Mouse (Mus musculus) heart, embryonic 15.5 days (tissue): Measurements from ENCODE around the gene Ift43. TPM values are rescaled to one million over a fixed set of nuclear protein-coding genes. Genes with fewer than 3 reads are reported as not detected.

Experiments used
- ATAC-seq: fragments of 200-750 bp; cut with Nextera tagmentation; replicated peaks from 2 replicates; pipeline ENCODE4 v1.8.0; 2017; ENCODE audit warnings: low read depth, moderate TSS enrichment; ENCODE audit not compliant: insufficient number of reproducible peaks, insufficient read depth, low FRiP score
- H3K27ac ChIP-seq: fragments of 300-500 bp; sonication (generic); 2 replicates; pipeline ENCODE4 v1.5.1; 2015; ENCODE audit warnings: mild to moderate bottlenecking, inconsistent platforms
- H3K27me3 ChIP-seq: fragments of 300-500 bp; sonication (generic); 2 replicates; pipeline ENCODE4 v1.6.1; 2015; ENCODE audit warnings: inconsistent platforms
- H3K36me3 ChIP-seq: fragments of 300-500 bp; sonication (generic); 2 replicates; pipeline ENCODE4 v1.6.1; 2015; ENCODE audit warnings: mild to moderate bottlenecking, inconsistent platforms
- H3K4me1 ChIP-seq: fragments of 300-500 bp; sonication (generic); replicated peaks from 2 replicates; pipeline ENCODE4 v1.6.1; 2015; ENCODE audit warnings: inconsistent platforms
- H3K4me2 ChIP-seq: fragments of 300-500 bp; sonication (generic); 2 replicates; pipeline ENCODE4 v1.6.1; 2015; ENCODE audit warnings: inconsistent platforms, mild to moderate bottlenecking, moderate library complexity
- H3K4me3 ChIP-seq: fragments of 300-500 bp; sonication (generic); 2 replicates; pipeline ENCODE4 v1.5.1; 2015; ENCODE audit warnings: mild to moderate bottlenecking, inconsistent platforms
- H3K9ac ChIP-seq: fragments of 300-500 bp; sonication (generic); 2 replicates; pipeline ENCODE4 v1.6.1; 2015; ENCODE audit warnings: mild to moderate bottlenecking, inconsistent platforms
- H3K9me3 ChIP-seq: fragments of 300-500 bp; sonication (generic); replicated peaks from 2 replicates; pipeline ENCODE4 v1.6.1; 2016; ENCODE audit warnings: inconsistent platforms
- WGBS: fragments of 180-500 bp; shearing (Covaris S2); methylation state at CpG from one replicate; pipeline ENCODE4 v1.1.7; 2015; ENCODE audit warnings: mixed read lengths; 5-methylcytosine and 5-hydroxymethylcytosine counted together
- polyA plus RNA-seq: library from polyadenylated mRNA; unstranded; fragments of >200 nt; fragmentation: Nextera tagmentation; extraction: Ambion mirVana; gene quantifications from 2 replicates; pipeline ENCODE4 v1.2.1, GENCODE M21; 2015

The Ift43 gene
- polyA plus RNA-seq, 1 experiment from 2014 or later, result 130 TPM

- no peak for ATAC-seq
- Histone ChIP-seq H3K9me3 (no peaks in the 10 kb centered on the region), H3K27ac (no peak overlapping the region), H3K4me3 (no peak overlapping the region), H3K36me3 (peaks cover 10% of the 10 kb centered on the region; the same call in 1 of the 2 replicates), H3K27me3 (no peaks in the 10 kb centered on the region), H3K4me1 (no peaks in the 10 kb centered on the region), H3K9ac (no peak overlapping the region), H3K4me2 (no peak overlapping the region)
- 86% methylated on average over 2 of the region's 2 CpGs for WGBS
These were observed 27.0 kb upstream of the Ift43 start for GRCm38 (mm10) chr12:86055306-86055705.

GRCm38 (mm10) chr12:86056976-86057375, 25.4 kb upstream of the Ift43 start:
- no peak for ATAC-seq
- Histone ChIP-seq H3K4me2 (no peak overlapping the region), H3K27ac (no peak overlapping the region), H3K4me1 (no peaks in the 10 kb centered on the region), H3K4me3 (no peak overlapping the region), H3K9ac (no peak overlapping the region), H3K9me3 (no peaks in the 10 kb centered on the region), H3K36me3 (peaks cover 18% of the 10 kb centered on the region; the same call in 1 of the 2 replicates), H3K27me3 (no peaks in the 10 kb centered on the region)
- 81% methylated on average over 8 of the region's 8 CpGs for WGBS

GRCm38 (mm10) chr12:86057516-86057915, 24.8 kb upstream of the Ift43 start:
- Histone ChIP-seq H3K4me3 (no peak overlapping the region), H3K4me2 (no peak overlapping the region), H3K9me3 (no peaks in the 10 kb centered on the region), H3K27me3 (no peaks in the 10 kb centered on the region), H3K36me3 (peaks cover 23% of the 10 kb centered on the region; the same call in 1 of the 2 replicates), H3K27ac (no peak overlapping the region), H3K4me1 (no peaks in the 10 kb centered on the region), H3K9ac (no peak overlapping the region)
- 83% methylated on average over 8 of the region's 8 CpGs for WGBS
- ATAC-seq, result no peak

DNA sequence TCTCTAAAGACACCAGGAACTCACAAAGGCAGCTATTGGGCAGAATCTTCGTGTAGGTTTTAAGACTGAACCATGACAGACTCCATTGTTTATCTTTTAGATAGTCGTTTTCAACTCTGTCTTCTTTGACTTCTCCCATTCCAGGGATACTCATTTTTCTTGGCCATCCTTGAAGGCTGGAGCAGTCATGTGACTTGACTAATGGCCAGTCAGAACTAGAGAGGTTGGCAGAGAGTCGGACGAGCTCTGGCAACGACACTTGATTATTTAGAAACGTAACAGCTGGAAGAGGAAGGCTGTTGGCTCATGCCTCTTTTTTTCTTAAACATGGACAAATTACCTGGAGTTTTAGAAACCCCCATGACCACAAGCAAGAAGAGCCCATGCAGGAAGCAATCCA, 23.0 kb upstream of the Ift43 start:
- no peak overlapping the region for H3K4me2 ChIP-seq
- H3K4me3 ChIP-seq, result no peak overlapping the region
- no peak overlapping the region for H3K9ac ChIP-seq
- 64% methylated on average over 6 of the region's 6 CpGs for WGBS
- no peaks in the 10 kb centered on the region for H3K9me3 ChIP-seq
- H3K4me1 ChIP-seq, result no peaks in the 10 kb centered on the region
- H3K27me3 ChIP-seq, result no peaks in the 10 kb centered on the region
- peaks cover 34% of the 10 kb centered on the region; the same call in 1 of the 2 replicates for H3K36me3 ChIP-seq
- H3K27ac ChIP-seq, result no peak overlapping the region
- ATAC-seq, result no peak

GRCm38 (mm10) chr12:86064796-86065195, 17.5 kb upstream of the Ift43 start:
- no peaks in the 10 kb centered on the region for H3K4me1 ChIP-seq
- H3K9ac ChIP-seq, result no peak overlapping the region
- peaks cover 51% of the 10 kb centered on the region for H3K36me3 ChIP-seq

GRCm38 (mm10) chr12:86071432-86071831, 10.9 kb upstream of the Ift43 start:
- Histone ChIP-seq H3K4me3 (no peak overlapping the region), H3K4me2 (no peak overlapping the region), H3K9me3 (no peaks in the 10 kb centered on the region), H3K27me3 (no peaks in the 10 kb centered on the region), H3K9ac (no peak overlapping the region), H3K4me1 (peaks cover 10% of the 10 kb centered on the region), H3K27ac (no peak overlapping the region), H3K36me3 (peaks cover 16% of the 10 kb centered on the region)
- no peak for ATAC-seq
- WGBS, result 85% methylated on average over 6 of the region's 6 CpGs

More at GRCm38 (mm10) chr12:86064796-86065195, 17.5 kb upstream of the Ift43 start:
- Histone ChIP-seq H3K27me3 (no peaks in the 10 kb centered on the region), H3K27ac (no peak overlapping the region), H3K4me3 (no peak overlapping the region), H3K9me3 (no peaks in the 10 kb centered on the region), H3K4me2 (no peak overlapping the region)
- ATAC-seq, result no peak

DNA sequence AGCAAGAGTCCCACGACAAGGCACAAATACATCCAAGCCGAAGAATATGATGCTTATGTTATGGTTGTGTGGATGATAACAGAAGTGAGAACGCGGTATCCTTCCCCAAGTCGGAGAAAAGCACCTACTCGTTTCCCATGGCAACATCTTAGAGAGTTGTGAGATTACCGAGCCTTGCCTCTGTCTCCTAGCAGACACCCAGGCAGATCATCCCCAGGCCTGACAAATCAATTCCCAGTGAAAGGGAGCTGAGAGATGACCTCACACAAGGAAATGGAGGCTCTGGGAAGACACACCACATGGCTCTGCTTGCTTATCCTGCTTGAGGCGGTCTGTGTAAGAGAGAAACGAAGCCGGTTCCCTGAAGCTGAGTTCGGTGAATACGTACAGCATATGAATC, 7.7 kb upstream of the Ift43 start:
- ATAC-seq, result no peak
- Histone ChIP-seq H3K9ac (no peak overlapping the region), H3K36me3 (no peaks in the 10 kb centered on the region), H3K27ac (no peak overlapping the region), H3K9me3 (no peaks in the 10 kb centered on the region), H3K4me1 (peaks cover 33% of the 10 kb centered on the region), H3K27me3 (no peaks in the 10 kb centered on the region), H3K4me2 (no peak overlapping the region), H3K4me3 (no peak overlapping the region)
- WGBS, result 73% methylated on average over 12 of the region's 12 CpGs

DNA sequence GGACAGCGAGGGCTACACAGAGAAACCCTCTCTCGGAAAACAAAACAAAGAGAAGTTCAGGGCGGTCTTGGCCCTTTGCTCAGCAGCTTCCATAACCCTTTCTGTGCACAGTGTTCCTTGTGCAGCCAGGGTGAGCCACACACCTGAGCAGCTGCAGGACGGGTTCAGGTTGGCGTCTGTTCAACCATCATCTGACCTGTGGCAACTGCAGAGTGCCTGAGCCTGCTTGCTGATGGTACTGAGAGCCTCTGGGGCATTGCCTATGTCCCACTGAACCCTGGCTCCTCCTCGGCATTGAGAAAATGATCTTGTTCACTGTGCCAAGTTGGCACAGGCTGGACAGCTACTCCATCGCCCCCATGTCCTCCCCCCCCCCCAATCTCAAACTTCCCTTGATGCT, 7.0 kb upstream of the Ift43 start:
- H3K4me2 ChIP-seq, result peak overlapping the region; percentile 92
- H3K27ac ChIP-seq, result no peak overlapping the region
- no peaks in the 10 kb centered on the region for H3K27me3 ChIP-seq
- peaks cover 33% of the 10 kb centered on the region for H3K4me1 ChIP-seq
- peak overlapping the region; percentile 70; the same call in 1 of the 2 replicates for H3K4me3 ChIP-seq
- 81% methylated on average over 7 of the region's 7 CpGs for WGBS
- ATAC-seq, result no peak
- no peaks in the 10 kb centered on the region for H3K9me3 ChIP-seq
- no peaks in the 10 kb centered on the region for H3K36me3 ChIP-seq
- H3K9ac ChIP-seq, result no peak overlapping the region

DNA sequence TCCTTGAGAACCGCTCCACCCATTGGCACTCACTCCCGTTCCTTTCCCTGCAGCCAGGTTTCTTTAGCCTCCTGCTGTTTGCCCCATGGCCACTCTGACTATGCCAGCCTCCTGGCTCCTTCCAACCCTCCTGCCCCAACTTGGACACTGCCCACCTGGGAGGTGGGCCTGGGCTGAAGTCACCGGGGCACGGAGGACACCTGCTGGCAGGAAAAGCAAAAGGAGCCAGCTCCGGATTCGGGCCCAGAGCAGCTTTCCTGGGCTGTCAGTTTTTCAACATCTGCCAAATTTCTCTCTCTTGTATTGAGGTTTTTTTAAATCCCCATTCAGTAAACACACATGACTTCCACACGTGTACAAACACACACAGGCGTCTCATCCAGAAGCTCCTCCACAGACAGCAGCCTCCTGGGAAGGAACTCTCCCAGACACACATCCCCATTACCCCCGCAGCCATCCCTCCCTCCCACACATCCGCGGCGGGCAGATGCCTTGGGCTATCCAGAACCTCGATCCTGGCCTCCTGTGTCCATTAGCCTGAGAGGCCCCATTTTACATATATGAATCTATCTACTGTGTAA, 5.9 kb upstream of the Ift43 start:
- ATAC-seq, result no peak
- Histone ChIP-seq H3K4me2 (peak overlapping the region; percentile 92), H3K4me3 (peak overlapping the region; percentile 70), H3K27me3 (no peaks in the 10 kb centered on the region), H3K9ac (peak overlapping the region; percentile 43), H3K9me3 (no peaks in the 10 kb centered on the region), H3K4me1 (peaks cover 33% of the 10 kb centered on the region), H3K36me3 (no peaks in the 10 kb centered on the region), H3K27ac (no peak overlapping the region)
- 11% methylated on average over 13 of the region's 13 CpGs for WGBS

GRCm38 (mm10) chr12:86077322-86077721, 5.0 kb upstream of the Ift43 start:
- peaks cover 36% of the 10 kb centered on the region for H3K4me1 ChIP-seq
- peak overlapping the region; percentile 81 for H3K9ac ChIP-seq
- H3K4me3 ChIP-seq, result peak overlapping the region; percentile 70
- no peaks in the 10 kb centered on the region for H3K27me3 ChIP-seq
- H3K9me3 ChIP-seq, result no peaks in the 10 kb centered on the region
- H3K36me3 ChIP-seq, result no peaks in the 10 kb centered on the region
- peak overlapping the region; percentile 98; the same call in 1 of the 2 replicates for H3K27ac ChIP-seq
- no peak for ATAC-seq
- peak overlapping the region; percentile 92 for H3K4me2 ChIP-seq
- 39% methylated on average over 8 of the region's 8 CpGs for WGBS

DNA sequence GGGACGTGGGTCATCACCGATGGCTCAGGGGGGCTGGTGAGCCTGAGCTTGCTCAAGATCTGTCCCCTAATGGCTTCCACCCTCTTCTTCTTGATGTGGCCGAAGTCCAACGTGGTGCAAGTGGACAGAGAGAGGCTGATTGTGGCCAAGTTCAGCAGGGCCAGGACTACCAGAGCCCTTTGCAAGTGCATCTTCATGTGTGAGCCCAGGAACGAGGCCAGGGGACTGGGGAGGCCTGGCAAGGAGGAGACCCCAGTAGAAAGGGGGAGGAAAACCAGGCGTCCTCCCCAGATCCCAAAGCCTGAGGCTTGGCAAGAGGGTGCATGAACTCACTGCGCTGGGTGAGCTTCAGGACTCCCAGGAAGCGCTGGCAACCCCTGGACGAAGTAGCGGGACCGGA, 4.6 kb upstream of the Ift43 start:
- Histone ChIP-seq H3K36me3 (no peaks in the 10 kb centered on the region), H3K4me2 (peak overlapping the region; percentile 92), H3K9me3 (no peaks in the 10 kb centered on the region), H3K27me3 (no peaks in the 10 kb centered on the region), H3K4me1 (peaks cover 36% of the 10 kb centered on the region), H3K9ac (peak overlapping the region; percentile 81), H3K27ac (peak overlapping the region; percentile 98), H3K4me3 (peak overlapping the region; percentile 70)
- no peak for ATAC-seq
- 29% methylated on average over 11 of the region's 11 CpGs for WGBS

GRCm38 (mm10) chr12:86078176-86078552, 4.2 kb upstream of the Ift43 start:
- ATAC-seq, result no peak
- H3K4me1 ChIP-seq, result peaks cover 41% of the 10 kb centered on the region
- no peaks in the 10 kb centered on the region for H3K9me3 ChIP-seq
- no peaks in the 10 kb centered on the region for H3K36me3 ChIP-seq
- no peaks in the 10 kb centered on the region for H3K27me3 ChIP-seq
- H3K4me3 ChIP-seq, result peak overlapping the region; percentile 70
- peak overlapping the region; percentile 92 for H3K4me2 ChIP-seq
- 21% methylated on average over 9 of the region's 9 CpGs for WGBS
- peak overlapping the region; percentile 98 for H3K27ac ChIP-seq
- peak overlapping the region; percentile 81 for H3K9ac ChIP-seq
